Mouse (Mus musculus) kidney, adult 11 months (tissue): ENCODE results near the gene Gm7168.
"Not testable (repeated sequence)": the region's sequence is repeated elsewhere in the genome, so short reads cannot be mapped to it uniquely, and the experiment has no call there.

Source experiments
- DNase-seq: peaks from one replicate; pipeline ENCODE4 v3.0.0; 2022

Gm7168 gene

GRCm38 (mm10) chr17:13948073-13948472, at the start of gene Gm7168:
Gene Gm7168 (plus strand): TSS chr17:13948373.
- not testable (repeated sequence) for DNase-seq

GRCm38 (mm10) chr17:13898838-13899237, 49.3 kb upstream of the Gm7168 start:
- no peak for DNase-seq

GRCm38 (mm10) chr17:13899241-13899640, 48.9 kb upstream of the Gm7168 start:
- no peak for DNase-seq

GRCm38 (mm10) chr17:13903793-13904192, 44.4 kb upstream of the Gm7168 start:
- no peak for DNase-seq

GRCm38 (mm10) chr17:13907082-13907481, 41.1 kb upstream of the Gm7168 start:
- DNase-seq, result no peak

- no peak for DNase-seq
Measured at GRCm38 (mm10) chr17:13907681-13908080, 40.5 kb upstream of the Gm7168 start.

- no peak for DNase-seq
Measured at GRCm38 (mm10) chr17:13913951-13914350, 34.2 kb upstream of the Gm7168 start.

GRCm38 (mm10) chr17:13914531-13914930, 33.6 kb upstream of the Gm7168 start:
- peak; percentile 48 for DNase-seq

GRCm38 (mm10) chr17:13920771-13921170, 27.4 kb upstream of the Gm7168 start:
- peak; percentile 31 for DNase-seq

- DNase-seq, result no peak
Measured at GRCm38 (mm10) chr17:13923418-13923817, 24.8 kb upstream of the Gm7168 start.

- no peak for DNase-seq
Measured at GRCm38 (mm10) chr17:13924588-13924987, 23.6 kb upstream of the Gm7168 start.

- no peak for DNase-seq
Measured at GRCm38 (mm10) chr17:13925931-13926330, 22.2 kb upstream of the Gm7168 start.

GRCm38 (mm10) chr17:13930421-13930820, 17.8 kb upstream of the Gm7168 start:
- no peak for DNase-seq

GRCm38 (mm10) chr17:13935364-13935763, 12.8 kb upstream of the Gm7168 start:
- DNase-seq, result not testable (repeated sequence)

GRCm38 (mm10) chr17:13937787-13938186, 10.4 kb upstream of the Gm7168 start:
- DNase-seq, result no peak

- peak; percentile 36 for DNase-seq
Measured at GRCm38 (mm10) chr17:13938652-13939051, 9.5 kb upstream of the Gm7168 start.

GRCm38 (mm10) chr17:13939231-13939630, 8.9 kb upstream of the Gm7168 start:
- DNase-seq, result not testable (repeated sequence)

GRCm38 (mm10) chr17:13940487-13940886, 7.7 kb upstream of the Gm7168 start:
- no peak for DNase-seq

- not testable (repeated sequence) for DNase-seq
Measured at GRCm38 (mm10) chr17:13951570-13951969, 3.4 kb downstream of the Gm7168 start.

- DNase-seq, result not testable (repeated sequence)
Measured at GRCm38 (mm10) chr17:13958129-13958528, 10.0 kb downstream of the Gm7168 start.

- not testable (repeated sequence) for DNase-seq
Measured at GRCm38 (mm10) chr17:13962245-13962644, 14.1 kb downstream of the Gm7168 start.

- DNase-seq, result not testable (repeated sequence)
Measured at GRCm38 (mm10) chr17:13965048-13965447, 16.9 kb downstream of the Gm7168 start.

- not testable (repeated sequence) for DNase-seq
Measured at GRCm38 (mm10) chr17:13969917-13970316, 21.7 kb downstream of the Gm7168 start.

GRCm38 (mm10) chr17:13970796-13971195, 22.6 kb downstream of the Gm7168 start:
- DNase-seq, result peak; percentile 11

- no peak for DNase-seq
Measured at GRCm38 (mm10) chr17:13987690-13988089, 39.5 kb downstream of the Gm7168 start.

GRCm38 (mm10) chr17:13993425-13993824, 45.3 kb downstream of the Gm7168 start:
- DNase-seq, result not testable (repeated sequence)
